Mouse (Mus musculus) layer of hippocampus, postnatal 10 days (tissue): Measurements from ENCODE around the gene Gm49361. TPM values are rescaled to one million over a fixed set of nuclear protein-coding genes. Genes with fewer than 3 reads are reported as not detected.
A peak's percentile ranks its signal among the peaks of the same experiment; 100 is the strongest.
"Not testable (repeated sequence)": the region's sequence is repeated elsewhere in the genome, so short reads cannot be mapped to it uniquely, and the experiment has no call there.

ENCODE experiments used
- DNase-seq, 2 experiments: peaks; one replicate each; pipeline ENCODE4 v3.0.0; 2021; ENCODE audit warnings: low spot score in 2 of 2
- total RNA-seq, 2 experiments: library from RNA; stranded (reverse); gene quantifications; 2 replicates each; pipeline ENCODE4 v1.2.3; 2021

Gm49361 gene
- total RNA-seq, 2 experiments from 2014 or later = not detected

GRCm38 (mm10) chr14:57691316-57691715 lies 54.6 kb downstream of the Gm49361 start:
- no peak for DNase-seq

GRCm38 (mm10) chr14:57690681-57691080 lies 55.2 kb downstream of the Gm49361 start:
- DNase-seq = no peak

GRCm38 (mm10) chr14:57688066-57688465 lies 57.8 kb downstream of the Gm49361 start:
- not testable (repeated sequence) for DNase-seq

- no peak for DNase-seq
Measured at GRCm38 (mm10) chr14:57687441-57687840, 58.5 kb downstream of the Gm49361 start.

- DNase-seq = no peak
Measured at GRCm38 (mm10) chr14:57686647-57687046, 59.3 kb downstream of the Gm49361 start.

GRCm38 (mm10) chr14:57684579-57684978 lies 61.3 kb downstream of the Gm49361 start:
- peak; percentile 68 to 72 for DNase-seq

GRCm38 (mm10) chr14:57682751-57683150 lies 63.2 kb downstream of the Gm49361 start:
- no peak for DNase-seq

- peak; percentile 87 to 92 for DNase-seq
Measured at GRCm38 (mm10) chr14:57679958-57680535, 65.9 kb downstream of the Gm49361 start.

- DNase-seq = no peak
Measured at GRCm38 (mm10) chr14:57679523-57679922, 66.4 kb downstream of the Gm49361 start.

- DNase-seq = no peak
Measured at GRCm38 (mm10) chr14:57675481-57675880, 70.4 kb downstream of the Gm49361 start.

GRCm38 (mm10) chr14:57665628-57665950 lies 80.3 kb downstream of the Gm49361 start:
- DNase-seq = no peak

GRCm38 (mm10) chr14:57664822-57665627 lies 80.9 kb downstream of the Gm49361 start, which contains the start of gene Xpo4:
Xpo4 (minus strand) TSS chr14:57665430.
- DNase-seq = peak; percentile 79 to 87

GRCm38 (mm10) chr14:57664311-57664821 lies 81.5 kb downstream of the Gm49361 start:
- DNase-seq = no peak

GRCm38 (mm10) chr14:57663630-57664029 lies 82.3 kb downstream of the Gm49361 start:
- DNase-seq = no peak

- no peak for DNase-seq
Measured at GRCm38 (mm10) chr14:57658301-57658700, 87.6 kb downstream of the Gm49361 start.

- no peak for DNase-seq
Measured at GRCm38 (mm10) chr14:57657500-57657899, 88.4 kb downstream of the Gm49361 start.

- not testable (repeated sequence) for DNase-seq
Measured at GRCm38 (mm10) chr14:57656519-57656918, 89.4 kb downstream of the Gm49361 start.

GRCm38 (mm10) chr14:57649501-57649900 lies 96.4 kb downstream of the Gm49361 start:
- no peak for DNase-seq

GRCm38 (mm10) chr14:57646155-57646554 lies 99.7 kb downstream of the Gm49361 start:
- DNase-seq = no peak

- no peak for DNase-seq
Measured at GRCm38 (mm10) chr14:57639153-57639552, 106.8 kb downstream of the Gm49361 start.

GRCm38 (mm10) chr14:57634141-57634540 lies 111.8 kb downstream of the Gm49361 start:
- DNase-seq = no peak

GRCm38 (mm10) chr14:57629595-57629994 lies 116.3 kb downstream of the Gm49361 start:
- DNase-seq = no peak
